Mouse (Mus musculus): ENCODE results near the gene Npas2. TPM values are rescaled to one million over a fixed set of nuclear protein-coding genes. Genes with fewer than 3 reads are reported as not detected.

Gene Npas2
- polyA plus RNA-seq, 1 experiment from 2014 or later: 1.2 TPM

DNA sequence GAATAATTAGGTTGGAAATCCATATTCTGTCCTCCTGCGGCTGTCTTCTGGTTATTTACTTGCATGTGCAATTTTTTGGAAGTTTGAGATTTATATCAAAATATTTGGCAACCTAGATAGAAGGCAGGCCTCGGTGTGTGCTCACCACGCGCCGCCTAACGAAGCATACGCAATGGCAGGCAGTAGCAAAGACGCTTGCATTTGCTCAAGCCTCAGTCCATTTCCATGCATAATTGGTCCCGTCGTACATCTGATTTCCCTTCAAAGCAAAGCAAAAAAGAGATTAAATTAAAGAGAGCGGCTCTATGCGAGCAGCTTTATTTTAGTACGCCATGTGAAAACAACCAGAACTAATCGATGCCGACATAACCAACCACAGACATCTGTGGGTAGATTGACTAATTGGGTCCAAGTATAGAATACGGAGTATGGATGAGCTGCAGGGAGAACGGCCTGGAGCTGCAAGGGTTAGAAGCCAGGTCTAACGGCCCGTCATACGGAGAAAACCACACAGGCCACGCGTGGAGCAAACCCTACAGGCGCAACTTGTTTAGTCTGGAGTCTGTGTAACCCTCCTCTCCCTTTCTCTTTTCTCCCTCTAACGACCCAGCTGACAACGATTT is 118.9 kb downstream of the Npas2 start:
- ATAC-seq: peak; percentile 58; the same call in 1 of the 2 replicates
- Histone ChIP-seq H3K9ac (ENCODE audit: low read depth, low read length) (no peak overlapping the region), H3K27me3 (replicated peaks; ENCODE audit: control insufficient read depth, insufficient read depth, low read length) (no peaks in the 10 kb centered on the region), H3K4me3 (ENCODE audit: low read length) (no peak overlapping the region), H3K36me3 (ENCODE audit: control insufficient read depth, insufficient read depth, low read length) (no peaks in the 10 kb centered on the region), H3K9me3 (ENCODE audit: control insufficient read depth, low read length) (no peaks in the 10 kb centered on the region), H3K27ac (ENCODE audit: low read depth, low read length) (no peak overlapping the region), H3K4me2 (ENCODE audit: low read length) (peak overlapping the region; percentile 35), H3K4me1 (ENCODE audit: control insufficient read depth, insufficient read depth, low read depth, low read length) (peaks cover 3% of the 10 kb centered on the region; the same call in 1 of the 2 replicates)
- 39% methylated on average over 25 of the region's 25 CpGs for WGBS

DNA sequence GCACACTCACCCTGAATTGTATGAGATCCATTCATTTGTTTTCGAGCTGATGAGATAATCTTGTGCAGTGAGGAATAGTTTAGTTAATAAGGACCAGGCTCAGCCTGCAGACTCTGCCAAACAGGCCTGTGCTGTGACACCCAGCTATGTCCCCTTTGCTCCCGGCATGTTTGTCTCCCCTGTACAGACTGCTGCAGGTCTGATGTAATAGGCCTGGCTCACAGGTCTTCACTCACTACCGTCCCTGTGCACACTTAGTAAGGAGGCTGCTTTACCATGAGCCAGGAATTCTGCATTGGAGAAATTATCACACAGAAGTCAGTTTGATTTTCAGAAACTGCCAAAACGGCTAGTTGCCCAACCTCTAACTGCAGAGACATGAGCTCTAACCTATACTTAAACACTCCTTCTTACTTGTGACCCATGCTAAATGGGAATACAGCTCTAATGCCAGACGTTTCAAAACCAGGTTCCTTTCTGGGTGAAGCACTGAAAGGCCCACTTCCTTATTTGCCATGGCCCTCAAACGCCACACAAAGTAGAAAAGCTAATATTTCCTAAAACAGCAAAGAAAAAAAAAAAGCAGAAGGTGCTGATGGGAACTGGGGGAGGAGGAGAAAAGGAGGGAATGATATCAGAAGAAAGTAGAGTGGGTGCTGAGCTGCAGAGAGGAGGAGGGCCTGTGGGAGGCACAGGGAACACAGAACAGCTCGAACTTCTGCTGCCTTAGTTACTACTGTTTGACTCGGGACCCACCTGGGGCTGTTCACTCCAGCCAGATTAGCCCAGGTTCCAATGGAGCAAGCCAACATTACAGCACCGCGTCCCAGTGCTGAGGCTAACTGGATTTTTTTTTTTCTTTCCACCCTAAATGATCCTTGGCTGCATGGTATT is 120.1 kb downstream of the Npas2 start:
- 77% methylated on average over 10 of the region's 10 CpGs for WGBS

DNA sequence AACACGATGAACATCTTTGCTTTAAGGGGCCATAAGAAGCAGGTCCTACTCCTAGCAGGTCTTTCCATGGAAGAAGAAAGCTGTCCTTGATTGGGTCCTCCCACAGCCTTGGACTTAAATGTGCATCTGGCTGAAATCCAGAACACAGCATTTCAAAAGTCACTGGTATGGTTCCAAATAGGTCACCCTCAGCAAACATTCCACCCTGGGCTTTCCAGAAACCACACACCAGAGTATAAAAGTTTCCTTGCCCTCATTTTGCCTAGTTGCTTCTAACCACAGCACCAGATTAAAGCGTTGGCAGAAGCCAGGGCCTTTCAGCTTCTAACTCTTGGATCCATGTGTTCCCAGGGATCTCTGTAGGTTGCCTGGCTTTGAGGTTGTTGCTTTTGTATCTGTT is 124.4 kb downstream of the Npas2 start:
- no peaks in the 10 kb centered on the region for H3K4me1 ChIP-seq (ENCODE audit: control insufficient read depth, insufficient read depth, low read depth, low read length)
- H3K27ac ChIP-seq (ENCODE audit: low read depth, low read length): no peak overlapping the region
- H3K9ac ChIP-seq (ENCODE audit: low read depth, low read length): no peak overlapping the region
- H3K4me3 ChIP-seq (ENCODE audit: low read length): no peak overlapping the region
- no peak overlapping the region for H3K4me2 ChIP-seq (ENCODE audit: low read length)
- WGBS: 78% methylated on average over 2 of the region's 2 CpGs
- no peaks in the 10 kb centered on the region for H3K9me3 ChIP-seq (ENCODE audit: control insufficient read depth, low read length)
- no peaks in the 10 kb centered on the region for H3K27me3 ChIP-seq (replicated peaks; ENCODE audit: control insufficient read depth, insufficient read depth, low read length)
- no peaks in the 10 kb centered on the region for H3K36me3 ChIP-seq (ENCODE audit: control insufficient read depth, insufficient read depth, low read length)
- no peak for ATAC-seq

More for the DNA sequence above, 120.1 kb downstream of the Npas2 start:
- Histone ChIP-seq H3K4me1 (ENCODE audit: control insufficient read depth, insufficient read depth, low read depth, low read length) (peaks cover 3% of the 10 kb centered on the region; the same call in 1 of the 2 replicates), H3K4me2 (ENCODE audit: low read length) (no peak overlapping the region), H3K9me3 (ENCODE audit: control insufficient read depth, low read length) (no peaks in the 10 kb centered on the region), H3K27me3 (replicated peaks; ENCODE audit: control insufficient read depth, insufficient read depth, low read length) (no peaks in the 10 kb centered on the region), H3K4me3 (ENCODE audit: low read length) (no peak overlapping the region), H3K9ac (ENCODE audit: low read depth, low read length) (no peak overlapping the region), H3K27ac (ENCODE audit: low read depth, low read length) (no peak overlapping the region), H3K36me3 (ENCODE audit: control insufficient read depth, insufficient read depth, low read length) (no peaks in the 10 kb centered on the region)
- ATAC-seq: no peak

DNA sequence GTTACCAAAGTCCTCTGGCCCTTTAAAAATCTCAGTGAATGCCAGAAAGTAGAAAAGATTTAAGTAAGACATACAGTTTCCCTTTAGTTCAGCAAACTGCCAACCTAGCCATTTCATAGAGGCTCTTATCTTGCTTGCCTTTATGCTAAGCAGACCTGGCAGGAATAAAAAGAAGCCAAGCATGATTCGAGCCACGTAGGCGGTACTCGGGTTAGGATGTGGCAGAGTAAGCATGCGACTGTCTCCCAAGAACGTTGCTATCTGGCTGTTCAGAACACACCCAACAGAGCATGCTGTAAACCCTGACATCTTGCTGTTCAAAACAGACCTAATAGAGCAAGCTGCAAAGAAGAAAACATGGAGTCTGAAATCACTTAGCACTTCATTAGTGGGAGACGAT is 125.3 kb downstream of the Npas2 start:
- no peak overlapping the region for H3K9ac ChIP-seq (ENCODE audit: low read depth, low read length)
- no peaks in the 10 kb centered on the region for H3K4me1 ChIP-seq (ENCODE audit: control insufficient read depth, insufficient read depth, low read depth, low read length)
- H3K36me3 ChIP-seq (ENCODE audit: control insufficient read depth, insufficient read depth, low read length): no peaks in the 10 kb centered on the region
- no peak overlapping the region for H3K4me2 ChIP-seq (ENCODE audit: low read length)
- H3K9me3 ChIP-seq (ENCODE audit: control insufficient read depth, low read length): no peaks in the 10 kb centered on the region
- no peaks in the 10 kb centered on the region for H3K27me3 ChIP-seq (replicated peaks; ENCODE audit: control insufficient read depth, insufficient read depth, low read length)
- ATAC-seq: no peak
- no peak overlapping the region for H3K27ac ChIP-seq (ENCODE audit: low read depth, low read length)
- no peak overlapping the region for H3K4me3 ChIP-seq (ENCODE audit: low read length)
- 83% methylated on average over 7 of the region's 7 CpGs for WGBS

DNA sequence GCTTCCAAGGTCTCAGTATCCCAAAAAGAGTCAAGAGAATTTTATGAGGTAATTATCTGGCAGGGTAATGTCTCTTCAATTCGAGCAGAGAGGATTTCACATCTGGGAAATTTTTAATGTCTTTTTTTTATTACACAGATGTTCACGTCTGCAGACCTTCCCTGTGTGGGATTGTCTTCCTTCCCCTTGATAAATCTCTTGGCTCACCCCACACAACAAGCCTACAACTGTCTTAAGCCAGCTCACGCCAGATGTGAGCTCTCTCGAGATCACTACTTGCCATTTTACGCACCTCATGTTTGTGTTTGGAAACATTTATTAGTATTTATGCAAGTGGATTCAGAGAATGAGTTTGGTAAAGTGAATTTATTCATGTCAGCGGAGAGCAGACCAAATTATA is 128.4 kb downstream of the Npas2 start:
- H3K4me2 ChIP-seq (ENCODE audit: low read length): no peak overlapping the region
- H3K9me3 ChIP-seq (ENCODE audit: control insufficient read depth, low read length): no peaks in the 10 kb centered on the region
- H3K4me1 ChIP-seq (ENCODE audit: control insufficient read depth, insufficient read depth, low read depth, low read length): no peaks in the 10 kb centered on the region
- WGBS: 72% methylated on average over 6 of the region's 6 CpGs
- no peak overlapping the region for H3K4me3 ChIP-seq (ENCODE audit: low read length)
- no peak for ATAC-seq
- H3K9ac ChIP-seq (ENCODE audit: low read depth, low read length): no peak overlapping the region
- H3K27ac ChIP-seq (ENCODE audit: low read depth, low read length): no peak overlapping the region
- no peaks in the 10 kb centered on the region for H3K27me3 ChIP-seq (replicated peaks; ENCODE audit: control insufficient read depth, insufficient read depth, low read length)
- no peaks in the 10 kb centered on the region for H3K36me3 ChIP-seq (ENCODE audit: control insufficient read depth, insufficient read depth, low read length)

DNA sequence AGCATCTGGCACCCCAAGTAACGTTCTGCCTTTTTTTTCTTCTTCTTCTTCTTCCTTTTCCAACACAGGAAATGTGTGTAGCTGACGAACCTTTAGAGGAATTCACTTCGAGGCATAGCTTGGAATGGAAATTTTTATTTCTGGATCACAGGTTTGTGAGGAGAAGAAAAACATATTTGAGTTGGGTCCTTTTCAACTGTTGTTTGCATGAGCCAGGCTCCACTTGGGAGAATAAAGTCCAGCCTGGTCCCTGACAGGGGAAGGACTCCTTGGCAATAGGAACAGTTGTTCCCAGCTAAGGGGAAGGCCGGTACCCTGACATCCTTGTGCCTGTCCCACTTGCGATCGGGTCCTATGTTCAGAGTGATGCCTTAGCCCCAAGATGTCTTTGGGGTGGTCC is 131.7 kb downstream of the Npas2 start:
- Histone ChIP-seq H3K4me2 (ENCODE audit: low read length) (no peak overlapping the region), H3K36me3 (ENCODE audit: control insufficient read depth, insufficient read depth, low read length) (no peaks in the 10 kb centered on the region), H3K9ac (ENCODE audit: low read depth, low read length) (no peak overlapping the region), H3K27me3 (replicated peaks; ENCODE audit: control insufficient read depth, insufficient read depth, low read length) (no peaks in the 10 kb centered on the region), H3K4me3 (ENCODE audit: low read length) (no peak overlapping the region), H3K4me1 (ENCODE audit: control insufficient read depth, insufficient read depth, low read depth, low read length) (peaks cover 2% of the 10 kb centered on the region; the same call in 1 of the 2 replicates), H3K9me3 (ENCODE audit: control insufficient read depth, low read length) (no peaks in the 10 kb centered on the region), H3K27ac (ENCODE audit: low read depth, low read length) (no peak overlapping the region)
- WGBS: 94% methylated on average over 6 of the region's 6 CpGs
- ATAC-seq: no peak

DNA sequence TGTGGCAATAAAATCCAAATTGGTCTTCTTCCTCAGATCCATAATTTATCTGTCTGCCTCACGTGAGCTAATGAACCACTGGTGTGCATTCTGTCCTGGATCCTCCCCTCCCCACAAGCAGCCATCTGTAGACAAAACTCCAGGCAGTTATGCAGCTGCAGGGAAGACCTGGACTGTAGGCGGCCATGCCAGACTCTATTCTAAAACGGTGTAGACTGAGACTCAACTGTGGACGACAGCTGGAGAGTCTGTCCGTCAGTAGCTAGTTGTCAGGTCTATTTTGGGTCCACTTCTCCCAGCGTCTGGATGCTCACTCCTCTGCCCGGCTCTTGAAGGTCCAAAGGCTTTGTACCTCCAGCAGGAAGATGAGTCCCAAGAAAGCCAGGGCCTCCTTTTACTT is 134.0 kb downstream of the Npas2 start:
- 71% methylated on average over 7 of the region's 7 CpGs for WGBS
- no peak overlapping the region for H3K4me2 ChIP-seq (ENCODE audit: low read length)
- no peak for ATAC-seq
- no peak overlapping the region for H3K27ac ChIP-seq (ENCODE audit: low read depth, low read length)
- peaks cover 2% of the 10 kb centered on the region; the same call in 1 of the 2 replicates for H3K4me1 ChIP-seq (ENCODE audit: control insufficient read depth, insufficient read depth, low read depth, low read length)
- no peak overlapping the region for H3K4me3 ChIP-seq (ENCODE audit: low read length)
- no peaks in the 10 kb centered on the region for H3K9me3 ChIP-seq (ENCODE audit: control insufficient read depth, low read length)
- no peaks in the 10 kb centered on the region for H3K27me3 ChIP-seq (replicated peaks; ENCODE audit: control insufficient read depth, insufficient read depth, low read length)
- no peaks in the 10 kb centered on the region for H3K36me3 ChIP-seq (ENCODE audit: control insufficient read depth, insufficient read depth, low read length)
- no peak overlapping the region for H3K9ac ChIP-seq (ENCODE audit: low read depth, low read length)

DNA sequence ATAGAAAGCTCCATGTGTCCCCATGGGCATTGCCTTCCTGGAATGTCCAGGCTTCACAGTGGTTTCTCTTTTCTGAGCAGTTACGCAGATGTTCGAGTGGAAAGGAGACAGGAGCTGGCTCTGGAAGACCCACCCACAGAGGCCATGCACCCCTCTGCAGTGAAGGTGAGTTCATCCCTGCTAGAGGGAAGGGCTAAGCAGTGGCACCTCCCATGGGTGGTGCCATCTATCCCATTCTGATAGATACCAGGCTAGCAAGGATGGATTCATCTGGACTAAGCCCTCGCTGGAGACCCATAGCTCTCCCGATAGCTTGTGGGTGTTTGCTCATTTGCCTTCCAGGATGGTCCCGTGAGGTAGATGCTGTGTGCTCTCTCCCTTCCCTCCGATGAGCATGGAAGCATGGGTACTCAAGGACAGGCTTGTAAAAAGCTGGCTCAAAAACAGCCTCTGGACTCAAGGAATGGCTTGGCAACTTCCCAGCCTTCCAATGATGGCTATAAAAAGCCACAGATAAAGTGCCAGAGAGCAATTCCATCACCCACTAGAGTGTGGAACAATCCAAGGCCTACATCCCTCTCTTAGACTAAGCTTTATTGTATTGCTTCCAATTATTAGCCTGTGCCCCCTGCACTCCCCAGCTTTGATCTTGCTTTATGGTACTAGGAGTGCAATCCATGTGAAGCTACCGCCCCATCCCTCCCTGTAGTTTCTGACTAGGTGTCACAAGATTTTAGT is 137.5 kb downstream of the Npas2 start:
- no peak overlapping the region for H3K9ac ChIP-seq (ENCODE audit: low read depth, low read length)
- peaks cover 2% of the 10 kb centered on the region; the same call in 1 of the 2 replicates for H3K4me1 ChIP-seq (ENCODE audit: control insufficient read depth, insufficient read depth, low read depth, low read length)
- no peaks in the 10 kb centered on the region; the same call in 1 of the 2 replicates for H3K27me3 ChIP-seq (replicated peaks; ENCODE audit: control insufficient read depth, insufficient read depth, low read length)
- no peak overlapping the region for H3K27ac ChIP-seq (ENCODE audit: low read depth, low read length)
- no peak for ATAC-seq
- whole genome bisulfite sequencing: 91% methylated on average over 7 of the region's 7 CpGs
- H3K4me2 ChIP-seq (ENCODE audit: low read length): no peak overlapping the region
- H3K4me3 ChIP-seq (ENCODE audit: low read length): no peak overlapping the region
- H3K9me3 ChIP-seq (ENCODE audit: control insufficient read depth, low read length): no peaks in the 10 kb centered on the region
- no peaks in the 10 kb centered on the region for H3K36me3 ChIP-seq (ENCODE audit: control insufficient read depth, insufficient read depth, low read length)

DNA sequence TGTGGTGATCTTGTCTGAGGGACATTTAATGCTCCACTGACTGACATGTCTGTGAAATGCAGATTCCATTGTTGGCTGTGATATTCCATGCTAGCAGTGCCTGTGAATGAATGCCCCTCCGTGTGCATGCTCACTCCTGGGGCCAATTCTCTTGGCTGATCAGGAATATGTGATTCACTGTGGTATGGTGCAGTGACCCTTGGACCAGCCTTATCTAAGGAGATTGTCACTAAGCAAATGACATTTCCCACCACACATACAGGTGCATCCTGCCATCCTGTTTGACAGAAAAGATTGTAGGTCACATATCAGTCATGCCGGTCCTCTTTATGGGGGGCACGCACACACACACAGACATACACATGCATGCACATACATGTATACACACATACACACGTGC is 138.9 kb downstream of the Npas2 start:
- no peak overlapping the region for H3K9ac ChIP-seq (ENCODE audit: low read depth, low read length)
- no peaks in the 10 kb centered on the region; the same call in 1 of the 2 replicates for H3K4me1 ChIP-seq (ENCODE audit: control insufficient read depth, insufficient read depth, low read depth, low read length)

More for the DNA sequence above, 138.9 kb downstream of the Npas2 start:
- ATAC-seq: no peak
- Histone ChIP-seq H3K36me3 (ENCODE audit: control insufficient read depth, insufficient read depth, low read length) (no peaks in the 10 kb centered on the region), H3K27me3 (replicated peaks; ENCODE audit: control insufficient read depth, insufficient read depth, low read length) (no peaks in the 10 kb centered on the region; the same call in 1 of the 2 replicates), H3K4me3 (ENCODE audit: low read length) (no peak overlapping the region), H3K4me2 (ENCODE audit: low read length) (no peak overlapping the region), H3K9me3 (ENCODE audit: control insufficient read depth, low read length) (no peaks in the 10 kb centered on the region), H3K27ac (ENCODE audit: low read depth, low read length) (no peak overlapping the region)
- WGBS: 86% methylated on average over 4 of the region's 4 CpGs

Data from hindbrain, embryonic 16.5 days (tissue).